Mouse (Mus musculus): Measurements from ENCODE around the gene Gcm1. TPM values are rescaled to one million over a fixed set of nuclear protein-coding genes. Genes with fewer than 3 reads are reported as not detected.

The Gcm1 gene
- polyA plus RNA-seq, 1 experiment, result not detected

DNA sequence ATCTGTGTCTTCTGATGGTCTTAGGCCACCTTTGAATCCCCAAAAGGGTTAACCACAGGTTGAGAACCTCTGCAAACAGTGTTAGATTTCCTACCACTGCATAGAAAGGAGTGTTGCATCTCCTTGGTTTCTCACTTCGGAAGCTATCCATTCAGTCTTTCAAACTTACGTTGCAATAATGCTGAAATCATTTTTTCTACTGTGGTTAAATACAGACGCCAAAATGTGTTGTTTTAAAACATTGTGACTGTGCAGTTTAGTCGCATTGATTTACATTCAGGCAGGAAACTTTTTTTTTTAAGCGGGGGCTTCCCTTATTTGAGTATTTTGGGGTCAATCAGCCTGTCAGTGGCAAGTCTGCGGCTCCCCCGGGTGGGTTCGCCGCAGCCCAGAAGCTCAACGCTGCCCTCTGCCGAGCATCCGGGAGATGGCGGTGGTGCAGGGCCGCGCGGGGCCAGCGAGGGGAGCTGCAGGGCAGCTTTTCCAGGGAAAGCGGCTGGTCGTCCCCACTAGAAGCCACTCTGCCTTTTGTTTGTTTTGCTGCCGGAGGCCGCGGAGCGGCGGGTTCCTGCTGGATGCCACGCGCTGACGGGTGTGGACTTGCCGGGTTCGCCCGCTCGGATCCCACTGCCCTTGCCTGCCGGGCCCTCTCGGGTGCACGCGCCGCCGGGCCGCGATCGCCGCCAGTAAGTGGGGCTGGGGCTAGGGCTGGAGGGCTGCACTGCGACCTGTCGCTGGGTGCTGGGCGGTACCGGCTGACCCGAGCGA lies 61.2 kb downstream of the Gcm1 start:
- Histone ChIP-seq H3K27me3 (ENCODE audit: control insufficient read depth, insufficient read depth, low read length) (no peaks in the 10 kb centered on the region), H3K4me1 (ENCODE audit: control insufficient read depth, insufficient read depth, low read length) (peaks cover 12% of the 10 kb centered on the region), H3K27ac (ENCODE audit: insufficient read depth, low read length) (peak overlapping the region; percentile 90), H3K4me3 (replicated peaks; ENCODE audit: insufficient read depth, low read depth, low read length) (peak overlapping the region; percentile 69)
- DNase-seq, result peak; percentile 91 to 94
- TF ChIP-seq POLR2A (IDR thresholded peaks at IDR 0.05; ENCODE audit: borderline replicate concordance, insufficient read depth, low read length) (peak; percentile 67), CTCF (IDR thresholded peaks at IDR 0.05; ENCODE audit: borderline replicate concordance, insufficient read depth, low read depth, low read length) (peak; percentile 90)
- under 1% methylated on average over 47 of the region's 47 CpGs for WGBS

DNA sequence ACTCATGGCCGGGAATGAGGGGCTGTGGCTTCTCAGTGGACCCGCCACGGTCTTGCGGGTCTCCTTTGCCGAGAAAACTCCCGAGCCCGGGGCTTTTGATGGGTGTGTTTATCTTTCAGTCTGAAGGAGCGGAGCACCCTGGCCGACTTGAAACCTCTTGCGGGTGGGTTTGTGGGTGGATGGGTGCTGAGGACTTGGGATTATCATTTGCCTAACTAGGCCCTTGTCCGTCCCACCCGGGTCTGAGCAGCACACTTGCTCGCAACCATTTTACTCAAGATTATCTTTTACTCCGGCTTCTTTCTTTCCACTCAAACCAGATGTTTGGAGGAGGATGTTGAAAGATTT lies 61.8 kb downstream of the Gcm1 start:
- H3K4me1 ChIP-seq (ENCODE audit: control insufficient read depth, insufficient read depth, low read length), result peaks cover 12% of the 10 kb centered on the region
- TF ChIP-seq CTCF (IDR thresholded peaks at IDR 0.05; ENCODE audit: borderline replicate concordance, insufficient read depth, low read depth, low read length) (no peak), POLR2A (IDR thresholded peaks at IDR 0.05; ENCODE audit: borderline replicate concordance, insufficient read depth, low read length) (no peak)
- no peaks in the 10 kb centered on the region for H3K27me3 ChIP-seq (ENCODE audit: control insufficient read depth, insufficient read depth, low read length)
- peak overlapping the region; percentile 69 for H3K4me3 ChIP-seq (replicated peaks; ENCODE audit: insufficient read depth, low read depth, low read length)
- H3K27ac ChIP-seq (ENCODE audit: insufficient read depth, low read length), result peak overlapping the region; percentile 90
- DNase-seq, result no peak
- under 1% methylated on average over 14 of the region's 14 CpGs for WGBS

Other genes with a start within 250 kb of the Gcm1 start
- gene Elovl5, start 134.6 kb upstream of the Gcm1 start, polyA plus RNA-seq (2012; rRNA removed), result 102 and 109 TPM in 2 replicates
- 207 and 224 TPM in 2 replicates for gene Fbxo9, start 57.1 kb downstream of the Gcm1 start, polyA plus RNA-seq (2012; rRNA removed)
- gene Ick, start 57.3 kb downstream of the Gcm1 start, polyA plus RNA-seq (2012; rRNA removed), result 15.1 and 16.9 TPM in 2 replicates
- gene Gsta4, start 130.8 kb downstream of the Gcm1 start, polyA plus RNA-seq (2012; rRNA removed), result 107 and 113 TPM in 2 replicates
- not detected in 2 replicates for gene Gsta1, start 178.7 kb downstream of the Gcm1 start, polyA plus RNA-seq (2012; rRNA removed)
- gene Gm3776, start 205.2 kb downstream of the Gcm1 start, polyA plus RNA-seq (2012; rRNA removed), result not detected in 2 replicates
- not detected in 2 replicates for gene Gm10639, start 238.0 kb downstream of the Gcm1 start, polyA plus RNA-seq (2012; rRNA removed)

All from cerebellum, adult 2 months (tissue).